Mouse (Mus musculus) kidney, adult 2 months (tissue): ENCODE results near the gene Blm. TPM values are rescaled to one million over a fixed set of nuclear protein-coding genes. Genes with fewer than 3 reads are reported as not detected.

ENCODE experiments used
- DNase-seq: peaks from one replicate; pipeline ENCODE4 v3.0.0; 2021
- H3K27ac ChIP-seq: fragments of 200-500 bp; 2 replicates; pipeline ENCODE4 v1.5.1; 2012; ENCODE audit warnings: low read depth, low read length, control low read depth, inconsistent platforms; ENCODE audit not compliant: insufficient read depth
- H3K27me3 ChIP-seq: fragments of 200-500 bp; replicated peaks from 2 replicates; pipeline ENCODE4 v1.6.1; 2012; ENCODE audit warnings: mild to moderate bottlenecking, moderate library complexity, low read length, inconsistent platforms; ENCODE audit not compliant: control insufficient read depth, insufficient read depth
- H3K36me3 ChIP-seq: fragments of 200-500 bp; 2 replicates; pipeline ENCODE4 v1.6.1; 2012; ENCODE audit warnings: mild to moderate bottlenecking, moderate library complexity, low read length, inconsistent platforms; ENCODE audit not compliant: control insufficient read depth, insufficient read depth
- H3K4me1 ChIP-seq: fragments of 200-500 bp; 2 replicates; pipeline ENCODE4 v1.6.1; 2011; ENCODE audit warnings: low read length; ENCODE audit not compliant: control insufficient read depth, insufficient read depth
- H3K4me3 ChIP-seq: fragments of 200-500 bp; 2 replicates; pipeline ENCODE4 v1.5.1; 2011; ENCODE audit warnings: mild to moderate bottlenecking, low read depth, low read length, control low read depth; ENCODE audit not compliant: insufficient read depth
- CTCF ChIP-seq: fragments of 200-500 bp; conservative IDR thresholded peaks from 2 replicates; pipeline ENCODE4 v1.5.1; 2011; ENCODE audit warnings: low read depth, mild to moderate bottlenecking, control low read depth, low read length, moderate library complexity, mixed read lengths; ENCODE audit not compliant: insufficient read depth, insufficient read length
- POLR2A ChIP-seq: fragments of 200-500 bp; IDR thresholded peaks from one replicate; pipeline ENCODE4 v1.6.1; 2011; ENCODE audit warnings: low read depth, low read length, control low read depth
- WGBS: fragments of 180-500 bp; shearing (Covaris S2); methylation state at CpG from one replicate; pipeline ENCODE4 v1.1.7; 2018; 5-methylcytosine and 5-hydroxymethylcytosine counted together
- polyA plus RNA-seq: library from polyadenylated mRNA; depleted of rRNA; stranded (reverse); fragments of >200 nt; gene quantifications from 2 replicates; pipeline ENCODE4 v1.2.3, GENCODE M21; 2012

Gene Blm
- polyA plus RNA-seq, 1 experiment = 0.58 TPM

- Histone ChIP-seq H3K36me3 (no peaks in the 10 kb centered on the region), H3K4me1 (no peaks in the 10 kb centered on the region), H3K27ac (no peak overlapping the region), H3K27me3 (no peaks in the 10 kb centered on the region), H3K4me3 (no peak overlapping the region)
- DNase-seq = no peak
- 94% methylated on average over 6 of the region's 6 CpGs for WGBS
- TF ChIP-seq CTCF = peak; percentile 42
- TF ChIP-seq POLR2A = no peak
Measured at GRCm38 (mm10) chr7:80424722-80425121, 110.2 kb downstream of the Blm start.

GRCm38 (mm10) chr7:80422759-80423480 lies 112.0 kb downstream of the Blm start:
- no peaks in the 10 kb centered on the region for H3K27me3 ChIP-seq
- no peak overlapping the region for H3K4me3 ChIP-seq
- TF ChIP-seq POLR2A (no peak), CTCF (no peak)
- H3K4me1 ChIP-seq = no peaks in the 10 kb centered on the region
- DNase-seq = peak; percentile 20
- no peaks in the 10 kb centered on the region for H3K36me3 ChIP-seq
- WGBS = 33% methylated on average over 20 of the region's 20 CpGs
- H3K27ac ChIP-seq = no peak overlapping the region

DNA sequence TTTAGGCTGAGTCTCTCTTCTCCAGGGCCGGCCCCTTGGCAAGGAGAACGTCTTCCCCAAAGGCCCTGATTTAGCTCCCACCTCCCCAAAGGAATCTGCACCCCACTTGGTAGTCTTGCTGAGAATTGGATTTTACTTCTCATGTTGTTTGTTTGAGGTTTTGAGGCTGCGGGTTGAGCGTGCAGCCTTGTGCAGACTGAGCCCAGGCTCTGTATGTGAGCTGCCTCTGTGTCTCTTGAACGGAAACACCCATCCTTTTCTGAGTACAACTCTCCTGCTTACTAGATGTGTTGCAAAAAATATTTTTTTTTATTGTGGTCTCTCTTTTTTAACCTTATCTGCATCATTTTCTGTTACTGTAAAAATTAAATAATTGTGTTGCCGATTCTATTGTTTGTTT lies 113.3 kb downstream of the Blm start:
- WGBS = 98% methylated on average over 6 of the region's 6 CpGs
- Histone ChIP-seq H3K36me3 (no peaks in the 10 kb centered on the region), H3K27me3 (no peaks in the 10 kb centered on the region), H3K27ac (no peak overlapping the region), H3K4me1 (no peaks in the 10 kb centered on the region), H3K4me3 (no peak overlapping the region)
- no peak for DNase-seq
- no peak for TF ChIP-seq CTCF
- no peak for TF ChIP-seq POLR2A

DNA sequence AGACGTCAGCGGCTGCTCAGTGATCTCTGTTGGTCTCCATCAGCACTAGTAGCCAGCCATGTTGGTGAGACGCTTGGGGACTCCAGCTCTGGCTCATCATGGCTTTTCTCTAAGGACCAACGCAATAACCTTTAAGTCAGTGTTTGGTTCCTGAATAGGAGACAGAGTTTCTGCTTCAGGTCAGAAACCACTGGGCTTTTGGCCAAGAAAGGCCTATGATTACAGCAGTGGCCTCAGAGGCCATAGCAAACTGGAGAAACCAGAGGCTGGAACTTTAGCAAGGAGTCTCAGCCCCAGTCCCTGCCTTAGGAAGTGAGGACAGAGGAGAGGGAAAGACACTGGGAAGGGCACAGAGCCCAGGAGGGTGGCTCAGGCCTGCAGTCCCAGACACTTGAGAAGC lies 114.3 kb downstream of the Blm start:
- no peaks in the 10 kb centered on the region for H3K27me3 ChIP-seq
- H3K36me3 ChIP-seq = no peaks in the 10 kb centered on the region
- peak; percentile 69 for DNase-seq
- H3K4me1 ChIP-seq = no peaks in the 10 kb centered on the region
- 74% methylated on average over 4 of the region's 4 CpGs for WGBS
- H3K27ac ChIP-seq = no peak overlapping the region
- no peak overlapping the region for H3K4me3 ChIP-seq
- TF ChIP-seq POLR2A (no peak), CTCF (no peak)

GRCm38 (mm10) chr7:80419278-80419677 lies 115.6 kb downstream of the Blm start:
- 66% methylated on average over 3 of the region's 3 CpGs for WGBS
- TF ChIP-seq CTCF (no peak), POLR2A (no peak)
- no peak for DNase-seq

DNA sequence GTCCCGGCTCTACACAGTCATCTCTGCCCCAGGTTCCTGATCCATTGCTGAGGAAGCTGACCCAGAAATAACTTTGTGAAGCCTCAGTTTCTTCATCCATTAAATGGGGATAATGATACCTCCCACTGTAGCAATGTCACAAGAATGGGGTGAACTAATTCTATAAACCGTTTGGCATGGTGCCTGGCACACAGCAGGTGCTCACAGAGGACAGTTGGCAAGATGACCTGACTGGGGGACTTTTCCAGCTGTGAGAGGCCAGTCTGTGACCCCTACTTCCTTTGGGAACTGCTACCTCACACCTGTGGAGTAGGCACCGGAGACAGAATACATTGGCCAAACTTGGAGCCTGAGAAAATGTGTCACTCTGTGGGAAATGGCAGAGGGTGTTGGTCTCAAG lies 116.9 kb downstream of the Blm start:
- DNase-seq = no peak
- H3K27me3 ChIP-seq = no peaks in the 10 kb centered on the region
- TF ChIP-seq CTCF (no peak), POLR2A (no peak)
- H3K4me3 ChIP-seq = no peak overlapping the region
- 83% methylated on average over 3 of the region's 3 CpGs for WGBS
- no peaks in the 10 kb centered on the region for H3K4me1 ChIP-seq
- no peaks in the 10 kb centered on the region for H3K36me3 ChIP-seq
- no peak overlapping the region for H3K27ac ChIP-seq

More at GRCm38 (mm10) chr7:80419278-80419677, 115.6 kb downstream of the Blm start:
- Histone ChIP-seq H3K27ac (no peak overlapping the region), H3K36me3 (no peaks in the 10 kb centered on the region), H3K27me3 (no peaks in the 10 kb centered on the region), H3K4me1 (no peaks in the 10 kb centered on the region), H3K4me3 (no peak overlapping the region)

- Histone ChIP-seq H3K27me3 (no peaks in the 10 kb centered on the region), H3K27ac (no peak overlapping the region), H3K36me3 (no peaks in the 10 kb centered on the region), H3K4me3 (no peak overlapping the region), H3K4me1 (no peaks in the 10 kb centered on the region)
- no peak for TF ChIP-seq CTCF
- TF ChIP-seq POLR2A = no peak
- no peak for DNase-seq
Measured at GRCm38 (mm10) chr7:80417601-80418000, 117.3 kb downstream of the Blm start.

DNA sequence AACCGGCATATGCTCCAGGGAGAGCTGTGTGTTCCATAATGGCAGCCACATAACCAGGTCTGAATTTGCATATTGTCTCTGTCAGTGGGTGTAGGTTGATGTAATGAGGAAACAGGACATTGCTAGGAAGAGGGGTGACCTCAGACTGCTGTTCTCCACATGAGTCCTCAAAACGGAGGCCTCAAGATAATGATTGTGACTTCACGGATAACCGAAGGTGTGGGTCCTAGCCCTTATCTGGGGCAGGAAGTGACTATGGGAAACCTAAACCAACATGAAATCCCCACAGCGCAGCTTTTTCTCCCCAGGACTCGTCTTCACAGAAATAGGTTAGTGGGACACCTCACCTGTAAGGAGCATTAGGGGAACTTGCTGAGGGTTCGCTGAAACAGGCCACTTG lies 118.0 kb downstream of the Blm start:
- Histone ChIP-seq H3K27ac (no peak overlapping the region), H3K36me3 (no peaks in the 10 kb centered on the region), H3K4me1 (no peaks in the 10 kb centered on the region), H3K4me3 (no peak overlapping the region), H3K27me3 (no peaks in the 10 kb centered on the region)
- no peak for DNase-seq
- TF ChIP-seq POLR2A = no peak
- no peak for TF ChIP-seq CTCF
- 92% methylated on average over 7 of the region's 7 CpGs for WGBS
